Mouse (Mus musculus): Measurements from ENCODE around the gene Arid5b.
A peak's percentile ranks its signal among the peaks of the same experiment; 100 is the strongest.

Gene Arid5b

DNA sequence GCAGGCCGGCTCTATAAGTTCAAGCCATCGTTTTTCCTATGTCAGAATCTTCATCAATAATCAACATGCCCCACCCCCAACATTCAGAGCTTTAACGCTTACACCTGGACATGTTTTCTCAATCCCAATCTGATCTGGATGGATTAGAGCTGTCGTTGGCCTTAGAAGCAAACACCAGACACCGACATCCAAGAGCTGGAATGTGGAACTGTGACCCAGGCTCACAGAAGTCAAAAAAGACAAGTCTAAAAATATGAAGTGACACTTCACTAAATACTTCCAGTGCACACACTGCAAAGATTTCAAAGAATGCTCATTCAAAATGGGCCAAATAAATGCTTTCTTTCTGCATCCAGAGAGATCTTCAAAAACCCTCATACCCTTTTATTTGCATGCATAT is 144.5 kb downstream of the Arid5b start:
- DNase-seq: no peak

GRCm38 (mm10) chr10:68132636-68133035 is 145.9 kb downstream of the Arid5b start:
- DNase-seq: no peak

DNA sequence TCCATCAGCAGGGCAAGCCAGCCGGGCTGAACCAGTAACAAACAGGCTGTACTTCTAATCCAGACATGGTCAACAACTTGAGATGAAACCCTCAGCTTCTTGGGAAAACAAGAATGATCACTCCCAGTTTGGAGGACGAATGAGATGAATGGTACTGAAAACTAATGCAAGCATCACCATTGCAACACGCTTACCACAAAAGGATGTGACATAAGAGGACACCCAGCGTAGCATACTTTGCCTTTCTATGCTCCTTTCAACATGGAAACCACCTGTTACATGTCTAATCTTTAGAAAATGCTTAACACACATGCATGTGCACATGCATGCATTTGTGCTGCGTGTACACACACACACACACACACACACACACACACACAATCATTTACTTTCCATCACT is 146.4 kb downstream of the Arid5b start:
- DNase-seq: no peak

- no peak for DNase-seq
Measured at GRCm38 (mm10) chr10:68129651-68130050, 148.9 kb downstream of the Arid5b start.

- DNase-seq: no peak
Measured at GRCm38 (mm10) chr10:68129009-68129408, 149.5 kb downstream of the Arid5b start.

DNA sequence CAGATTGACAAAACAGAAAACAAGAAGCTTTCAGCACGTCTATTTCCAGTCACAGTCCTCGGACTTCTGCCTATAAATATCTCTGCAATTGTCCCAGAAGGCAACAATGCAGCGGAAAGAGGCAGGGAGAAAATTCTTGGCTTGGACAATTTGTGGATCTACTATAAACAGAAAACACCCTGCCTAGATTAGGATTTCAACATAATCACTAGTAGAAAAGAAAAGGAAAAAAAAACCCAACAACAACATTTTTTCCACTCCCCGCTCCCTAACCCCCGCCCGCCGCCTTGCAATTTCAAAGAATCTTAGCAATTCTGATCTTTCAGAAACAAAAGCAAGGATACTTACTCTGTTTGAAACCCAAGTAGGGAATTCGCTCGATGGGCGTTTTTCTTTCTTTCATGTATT is 150.1 kb downstream of the Arid5b start:
- DNase-seq: peak in 1 of 2 experiments; percentile 57

GRCm38 (mm10) chr10:68127604-68128256 is 150.8 kb downstream of the Arid5b start:
- DNase-seq: no peak

DNA sequence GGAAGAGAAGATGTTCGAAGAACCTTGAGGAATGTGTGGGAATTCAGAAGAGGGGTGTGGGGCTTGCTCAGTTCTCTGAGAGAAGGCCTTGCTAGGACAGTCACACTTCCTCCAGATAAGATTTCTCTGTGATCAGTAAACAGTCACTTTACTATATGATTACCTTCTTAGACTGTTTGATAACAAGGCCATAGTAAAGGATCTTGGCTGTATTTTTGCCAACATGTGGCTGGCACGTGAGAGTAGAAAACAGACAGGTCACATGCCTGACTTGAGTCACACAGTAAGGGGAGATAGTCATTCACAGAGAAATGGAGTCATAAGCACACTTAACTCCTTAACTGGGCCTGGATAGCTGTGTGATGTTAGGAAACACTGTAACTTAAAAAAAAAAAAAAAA is 151.4 kb downstream of the Arid5b start:
- no peak for DNase-seq

DNA sequence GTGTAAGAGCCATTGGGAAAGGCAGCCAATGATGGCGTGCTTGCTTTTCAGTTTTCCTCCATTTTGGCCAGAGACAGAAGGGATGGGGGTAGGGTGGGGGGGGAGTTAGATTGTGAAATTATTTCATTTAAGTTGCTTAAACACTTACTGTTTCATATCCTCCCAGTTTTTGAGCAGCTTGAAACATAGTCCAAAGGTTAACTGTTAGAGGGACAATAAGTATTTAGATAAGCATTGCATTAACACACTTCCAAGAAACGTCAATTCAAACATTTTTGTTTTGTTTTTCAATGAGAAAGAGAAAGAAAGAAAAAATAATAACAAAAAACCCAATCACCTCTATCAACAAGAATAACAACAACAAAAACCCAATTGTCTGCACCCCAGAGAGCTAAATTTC is 152.0 kb downstream of the Arid5b start:
- DNase-seq: no peak

DNA sequence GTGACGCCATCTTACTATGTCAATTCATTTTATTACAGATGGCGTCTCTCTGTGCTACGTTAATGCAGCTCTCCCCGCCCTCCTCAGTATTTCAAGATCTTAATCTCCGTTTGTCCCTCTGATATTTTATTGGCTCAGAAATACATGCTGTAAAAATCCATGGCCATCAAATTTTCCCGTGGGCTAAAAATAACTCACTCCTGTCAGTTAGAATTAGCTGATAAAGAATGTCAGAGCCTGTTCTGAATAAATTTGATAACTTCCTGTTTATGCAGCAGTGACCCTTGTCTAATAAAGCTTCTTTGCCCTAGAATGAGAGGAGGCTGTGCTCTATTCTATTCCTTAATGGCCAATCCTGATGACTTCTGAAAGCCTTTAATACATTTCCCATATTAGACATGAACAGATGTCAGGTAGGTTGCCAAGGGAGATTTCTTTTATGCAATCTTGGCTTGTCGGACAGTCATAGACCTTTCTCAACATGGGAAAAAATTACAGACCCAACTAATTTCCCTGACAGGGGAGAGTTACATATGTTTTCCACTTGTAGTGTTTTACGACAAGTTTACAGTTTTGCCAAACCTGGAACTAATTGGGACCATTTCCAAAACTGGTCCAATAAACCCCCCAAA is 152.5 kb downstream of the Arid5b start:
- DNase-seq: no peak

DNA sequence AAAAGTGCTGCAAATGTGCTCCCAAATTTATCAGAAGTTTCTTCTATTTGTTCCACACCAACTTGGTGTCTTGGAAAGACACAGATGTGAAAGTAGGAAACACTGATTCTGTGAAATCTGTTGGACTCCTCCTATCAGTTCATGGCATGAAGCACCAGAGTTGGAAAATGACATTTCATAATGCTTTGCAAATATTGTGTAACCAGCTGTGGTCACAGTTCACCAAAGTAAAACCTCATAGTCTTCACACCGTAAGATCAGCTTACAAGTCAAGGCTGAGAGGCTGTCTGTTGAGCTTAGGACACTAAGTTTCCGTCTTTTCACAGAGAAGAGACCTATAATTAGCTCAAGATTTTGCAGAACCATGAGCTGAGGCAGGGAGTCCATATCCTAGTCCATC is 153.6 kb downstream of the Arid5b start:
- no peak for DNase-seq

DNA sequence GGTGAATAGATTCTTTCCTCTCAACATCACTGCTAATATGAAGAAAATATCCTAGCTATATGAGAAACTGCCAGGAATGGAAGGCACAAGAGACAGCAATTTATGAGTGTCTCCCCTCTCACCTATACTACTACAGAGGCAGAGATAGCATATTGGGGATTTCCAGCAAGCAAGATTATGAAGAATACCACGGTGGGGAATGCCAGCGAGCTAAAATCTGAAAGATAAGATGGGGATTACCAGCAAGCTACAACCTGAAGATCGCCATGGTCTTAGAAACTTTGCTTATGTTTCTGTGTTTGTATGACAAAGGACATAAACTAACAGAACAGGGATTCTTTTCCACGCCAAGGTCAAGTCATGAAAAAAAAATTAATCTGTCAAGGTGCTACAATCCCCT is 155.1 kb downstream of the Arid5b start:
- DNase-seq: no peak

DNA sequence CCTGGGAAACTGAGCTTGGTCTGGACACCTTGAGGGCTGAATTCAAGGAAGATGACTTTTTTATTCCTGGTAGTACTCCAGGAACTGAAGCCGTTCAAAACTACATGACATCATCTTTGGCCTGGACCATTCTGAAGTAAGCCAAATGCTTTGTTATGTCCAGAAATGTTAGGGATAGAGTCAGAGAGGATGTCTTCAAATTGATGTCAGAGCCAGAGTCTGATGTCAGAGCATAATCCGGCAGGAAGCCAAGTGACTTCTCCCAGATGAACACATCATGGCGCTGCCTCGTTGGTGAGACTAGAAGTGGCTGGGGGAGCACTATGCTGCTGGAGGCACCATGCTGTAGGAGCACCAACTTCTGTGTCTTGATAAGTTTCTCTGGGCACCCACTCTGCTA is 156.6 kb downstream of the Arid5b start:
- peak; percentile 51 to 68 for DNase-seq

GRCm38 (mm10) chr10:68121251-68121650 is 157.3 kb downstream of the Arid5b start:
- DNase-seq: no peak

DNA sequence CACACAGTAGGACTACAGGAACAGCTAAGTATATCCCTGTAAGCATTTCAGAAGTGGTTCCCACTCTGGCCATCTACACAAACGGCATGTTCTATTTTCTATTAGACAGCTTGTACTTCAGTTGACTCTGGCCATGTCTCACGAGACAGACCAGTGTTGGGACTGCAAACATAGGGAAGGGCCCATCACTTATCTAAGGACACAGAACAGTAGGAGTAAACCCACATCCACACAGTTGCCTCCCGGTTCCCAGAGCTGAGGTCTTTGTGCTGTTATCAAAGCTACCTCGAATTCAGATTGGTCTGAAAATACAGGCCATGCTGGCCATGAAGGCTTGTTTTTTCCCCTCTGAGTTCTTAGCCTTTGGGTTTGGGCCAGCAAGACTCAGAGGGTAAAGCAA is 158.5 kb downstream of the Arid5b start:
- DNase-seq: no peak

DNA sequence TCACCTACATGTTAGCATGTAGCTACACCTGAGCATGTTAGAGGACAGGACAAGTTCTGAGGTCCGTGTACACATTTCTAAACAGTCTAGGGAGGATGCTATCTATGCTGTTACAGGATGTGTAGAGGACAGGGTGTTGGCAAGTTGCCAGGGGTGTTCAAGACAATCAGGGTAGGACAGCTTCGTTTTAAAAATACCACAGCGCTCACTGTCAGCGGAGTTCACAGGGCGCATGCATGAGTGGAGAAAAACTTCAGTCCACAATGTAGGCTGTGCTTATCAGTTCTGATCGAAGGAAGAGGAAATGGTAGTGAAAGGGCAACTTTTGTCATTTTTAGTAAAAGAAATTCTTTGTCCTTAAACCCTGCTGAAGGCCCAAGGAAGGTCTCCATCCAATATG is 159.3 kb downstream of the Arid5b start:
- no peak for DNase-seq

- no peak for DNase-seq
Measured at GRCm38 (mm10) chr10:68114955-68115354, 163.6 kb downstream of the Arid5b start.

DNA sequence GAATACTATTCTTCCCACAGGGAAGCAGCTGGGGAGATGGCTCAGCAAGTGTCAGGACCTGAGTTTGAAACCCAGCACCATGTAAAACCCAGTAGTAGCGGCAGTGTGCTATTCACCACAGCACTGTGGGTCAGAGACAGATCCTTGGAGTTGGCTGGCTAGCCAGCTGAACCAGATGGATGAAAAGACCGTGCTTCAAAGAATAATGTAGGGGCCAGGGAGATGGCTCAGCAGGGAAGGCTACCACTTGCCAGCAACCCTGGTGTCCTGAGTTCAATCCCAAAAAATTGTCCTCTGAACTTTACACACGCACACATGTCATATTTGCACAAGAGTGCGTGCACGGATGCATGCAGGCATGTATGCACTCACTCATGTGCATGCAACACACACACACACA is 164.9 kb downstream of the Arid5b start:
- DNase-seq: no peak

- DNase-seq: no peak
Measured at GRCm38 (mm10) chr10:68112983-68113382, 165.6 kb downstream of the Arid5b start.

DNA sequence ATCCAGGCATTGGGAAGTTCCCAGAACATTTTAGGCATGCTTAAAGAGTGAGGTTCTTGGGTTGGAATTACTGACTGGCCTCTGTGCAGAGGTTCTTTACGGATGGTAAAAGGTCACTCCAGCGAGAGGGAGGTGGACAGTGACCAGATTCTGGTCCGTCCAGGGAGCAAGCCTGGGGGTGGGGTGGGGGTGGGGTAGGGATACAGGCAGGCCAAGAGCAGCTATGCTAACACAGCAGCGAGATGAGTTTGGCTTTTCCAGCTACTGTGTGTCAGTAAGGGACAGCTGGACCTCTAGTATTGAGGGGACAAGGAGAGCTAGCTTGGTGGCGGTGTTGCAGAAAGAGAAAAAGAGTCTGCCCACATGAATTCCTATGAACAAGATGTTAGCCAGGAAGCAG is 167.9 kb downstream of the Arid5b start:
- no peak for DNase-seq

- no peak for DNase-seq
Measured at GRCm38 (mm10) chr10:68110182-68110581, 168.4 kb downstream of the Arid5b start.

DNA sequence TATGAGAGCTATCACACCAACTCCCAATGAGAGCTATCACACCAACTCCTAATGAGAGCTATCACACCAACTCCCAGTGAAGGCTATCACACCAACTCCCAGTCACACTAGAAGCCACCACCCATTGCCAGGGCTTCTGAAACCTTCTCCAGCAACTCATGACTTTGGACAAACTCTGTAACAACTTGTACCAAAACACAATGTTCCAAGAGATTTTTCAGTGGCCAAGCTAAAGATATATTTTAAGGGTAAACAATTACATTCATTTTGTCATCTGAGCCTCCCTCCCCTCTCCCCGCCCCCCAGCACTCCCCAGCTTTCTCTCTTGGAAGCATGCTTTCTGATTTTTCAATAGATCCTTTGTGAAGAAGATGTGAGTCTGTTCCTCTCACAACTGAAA is 168.9 kb downstream of the Arid5b start:
- no peak for DNase-seq

GRCm38 (mm10) chr10:68107716-68108115 is 170.8 kb downstream of the Arid5b start:
- DNase-seq: no peak

DNA sequence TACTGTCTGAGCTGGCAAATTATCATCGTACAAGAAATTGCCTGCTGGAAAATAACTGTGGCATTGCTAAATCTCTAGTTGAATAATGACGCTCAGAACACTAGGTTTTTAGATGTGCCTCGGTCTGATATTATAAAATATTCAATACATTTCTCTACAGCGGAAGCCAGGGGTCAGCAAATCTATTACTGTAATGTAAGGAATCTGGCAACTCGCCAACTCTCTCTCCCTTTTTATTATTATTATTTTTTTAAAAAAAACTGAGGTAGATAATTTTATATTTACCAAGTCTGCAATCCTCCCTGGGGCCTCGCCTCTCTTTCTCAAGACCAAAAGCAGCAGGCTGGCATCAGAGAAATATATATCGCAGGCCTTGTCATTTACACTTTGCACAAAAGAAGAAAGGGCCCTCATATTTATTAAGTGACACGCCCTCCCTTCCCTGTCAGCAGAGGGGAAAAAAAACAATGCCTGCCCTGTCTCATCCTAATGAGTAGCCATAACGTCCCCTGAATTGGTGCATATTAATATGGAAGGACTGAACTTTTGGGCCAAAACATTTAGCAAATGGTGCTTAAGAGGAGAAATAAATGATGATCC is 172.1 kb downstream of the Arid5b start:
- no peak for DNase-seq
